Mouse (Mus musculus) heart, postnatal 4 days (tissue): ENCODE data around the gene Tmbim7. TPM values are rescaled to one million over a fixed set of nuclear protein-coding genes. Genes with fewer than 3 reads are reported as not detected.

Source experiments
- DNase-seq: peaks from one replicate; pipeline ENCODE4 v3.0.0; 2021
- microRNA-seq, 2 experiments: library from miRNA; unstranded; fragments of <30 nt; microRNA quantifications; one replicate each; pipeline ENCODE4 v1.2.0; 2021 to 2022
- total RNA-seq, 2 experiments: library from RNA; stranded (reverse); gene quantifications; 2 replicates each; pipeline ENCODE4 v1.2.3; 2021

Tmbim7 gene
- total RNA-seq, 2 experiments from 2014 or later, result not detected

- DNase-seq, result no peak
These were observed 15.6 kb downstream of the Tmbim7 start for GRCm38 (mm10) chr5:3666585-3666984.

DNA sequence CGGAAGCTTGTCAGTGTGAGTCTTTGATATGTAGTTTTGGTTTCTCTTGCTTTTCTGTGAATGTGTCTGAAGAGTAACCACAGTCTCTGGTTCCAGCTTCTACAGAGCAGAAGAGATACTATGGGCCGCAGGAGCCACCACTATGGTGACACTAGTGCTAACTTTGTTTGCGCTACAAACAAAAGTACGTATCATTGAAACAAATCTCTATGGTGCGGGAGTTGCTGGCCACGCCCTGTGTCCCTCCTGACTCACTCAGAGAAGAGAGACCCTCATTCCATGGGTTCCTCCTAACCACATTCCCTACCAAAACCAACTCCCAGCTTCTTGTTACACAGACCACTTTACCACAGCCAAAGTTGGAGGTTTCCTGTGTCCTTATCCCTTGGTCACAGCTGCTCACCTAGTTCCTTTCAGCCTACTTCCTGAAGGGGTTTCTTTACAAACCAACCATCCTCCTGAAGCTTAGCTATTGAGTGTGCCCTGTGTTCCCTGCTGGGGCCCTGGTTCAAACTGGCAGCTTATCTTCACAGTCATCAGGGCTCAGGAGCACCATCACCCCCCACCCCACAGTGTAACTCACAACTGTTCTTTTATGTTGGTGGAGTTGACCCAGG is 19.1 kb downstream of the Tmbim7 start:
- no peak for DNase-seq

DNA sequence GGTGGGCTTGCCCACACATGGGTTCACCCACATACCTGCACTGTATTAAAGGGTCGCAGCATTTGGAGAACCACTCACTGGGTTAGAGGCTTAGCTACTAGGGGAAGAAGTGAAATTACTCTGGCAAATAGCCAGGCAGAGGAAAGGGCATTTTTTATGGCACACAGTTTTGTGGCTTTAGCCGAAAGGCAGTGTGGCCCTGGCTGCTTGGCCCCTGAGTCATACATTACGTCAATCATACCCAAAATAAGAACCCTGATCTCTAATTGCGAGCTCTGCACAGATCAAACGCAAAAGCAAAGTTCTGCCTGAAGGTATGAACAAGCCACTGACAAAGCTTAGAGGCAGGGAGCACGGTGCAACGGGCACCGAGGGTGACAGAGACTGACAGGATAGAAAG is 37.3 kb downstream of the Tmbim7 start:
- no peak for DNase-seq

DNA sequence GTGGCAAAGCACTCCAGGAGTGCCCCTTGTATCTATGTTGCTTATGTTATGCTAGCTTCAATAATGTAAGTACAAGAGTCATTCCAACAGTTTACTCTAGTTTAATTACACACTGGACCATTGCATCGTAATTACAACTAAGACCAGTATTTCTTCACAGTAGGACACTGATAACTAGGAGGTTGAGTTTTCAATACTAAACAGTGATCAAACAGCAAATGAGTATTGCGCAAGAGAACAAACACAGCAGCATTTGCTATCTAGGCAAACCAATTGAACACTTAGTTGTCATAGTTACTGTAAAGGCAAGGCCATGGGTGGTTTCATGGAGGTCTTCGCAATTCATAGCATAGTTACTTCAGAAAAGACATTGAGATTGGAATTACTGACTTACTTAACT is 40.3 kb downstream of the Tmbim7 start:
- DNase-seq, result no peak

- DNase-seq, result no peak
These were observed 42.0 kb downstream of the Tmbim7 start for GRCm38 (mm10) chr5:3692956-3693355.

DNA sequence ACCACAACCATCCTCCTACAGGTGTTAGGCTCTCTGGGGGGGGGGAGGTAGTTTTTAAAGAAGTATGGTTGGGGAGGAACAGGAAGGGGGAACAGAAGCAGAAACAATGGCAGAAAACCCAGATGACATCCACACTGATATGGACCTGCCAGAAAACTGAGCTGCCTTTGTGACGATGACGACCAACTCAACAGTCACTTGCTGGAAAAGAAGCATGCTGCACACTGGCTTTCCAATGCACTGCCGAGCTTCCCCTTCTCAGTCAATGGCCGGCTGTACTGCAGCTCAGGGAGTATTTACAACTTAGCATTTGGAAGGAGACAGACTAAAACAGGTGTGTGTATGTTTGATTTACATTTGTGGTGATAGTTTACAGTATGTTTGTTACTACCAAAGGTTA is 44.2 kb downstream of the Tmbim7 start:
- no peak for DNase-seq

DNA sequence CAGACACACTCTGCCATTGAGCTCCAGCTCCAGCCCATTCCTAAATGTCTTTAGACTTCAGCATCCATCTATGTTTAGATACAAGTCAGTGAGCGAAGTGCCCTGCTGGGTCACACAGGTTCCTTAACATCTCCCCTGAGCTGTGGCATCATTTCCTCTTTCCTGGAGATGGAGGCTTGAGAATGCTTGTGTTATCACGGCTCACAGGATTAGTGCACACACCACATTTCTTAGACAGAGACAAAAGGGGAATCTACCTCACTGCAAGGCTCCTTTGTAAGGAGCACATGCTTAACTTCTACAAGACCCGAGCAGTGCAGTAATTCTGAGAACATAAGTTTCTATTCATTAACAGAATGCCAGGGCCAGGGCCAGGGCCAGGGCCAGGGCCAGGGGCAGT is 45.0 kb downstream of the Tmbim7 start:
- DNase-seq, result no peak

- DNase-seq, result no peak
These were observed 49.0 kb downstream of the Tmbim7 start for GRCm38 (mm10) chr5:3700025-3700424.

- no peak for DNase-seq
These were observed 51.2 kb downstream of the Tmbim7 start for GRCm38 (mm10) chr5:3702180-3702579.

DNA sequence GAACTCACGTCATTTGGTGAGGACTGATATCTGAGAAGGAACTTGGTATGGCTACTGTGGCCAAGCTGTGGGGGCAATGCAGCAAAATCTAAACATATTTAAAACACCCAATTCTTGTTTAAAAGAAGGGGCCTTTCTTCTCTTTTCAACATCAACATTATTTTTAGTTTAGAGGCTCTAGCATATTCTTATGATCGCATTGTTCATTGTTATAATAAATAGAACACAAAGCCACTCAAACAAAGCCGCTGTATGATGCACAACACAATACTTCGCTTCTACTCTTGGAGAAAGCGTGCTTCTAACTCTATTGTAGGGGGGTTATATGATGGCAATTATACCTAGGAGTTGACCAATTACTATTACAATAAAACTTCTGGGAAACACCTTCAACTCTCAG is 64.8 kb downstream of the Tmbim7 start:
- DNase-seq, result no peak

DNA sequence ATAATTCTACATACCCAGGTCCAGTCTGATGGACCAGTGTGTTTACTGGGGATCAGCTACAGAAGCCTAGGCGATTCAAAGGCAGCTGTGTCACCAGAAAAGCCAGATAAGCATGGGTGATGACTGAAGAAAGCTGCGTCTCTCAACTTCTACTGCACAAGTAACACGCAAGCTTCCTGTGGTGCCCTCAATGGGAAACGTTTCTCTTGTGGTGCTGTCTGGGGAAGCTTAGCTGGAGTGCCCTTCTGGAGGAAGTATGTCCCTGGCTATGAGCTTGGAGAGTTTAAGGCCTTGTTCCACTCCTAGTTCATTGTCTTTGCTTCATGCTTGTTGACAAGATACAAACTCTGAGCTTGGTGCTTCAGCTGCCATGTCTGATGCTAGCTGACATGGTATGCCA is 68.4 kb downstream of the Tmbim7 start:
- no peak for DNase-seq

GRCm38 (mm10) chr5:3722873-3723272 is 71.9 kb downstream of the Tmbim7 start:
- no peak for DNase-seq

DNA sequence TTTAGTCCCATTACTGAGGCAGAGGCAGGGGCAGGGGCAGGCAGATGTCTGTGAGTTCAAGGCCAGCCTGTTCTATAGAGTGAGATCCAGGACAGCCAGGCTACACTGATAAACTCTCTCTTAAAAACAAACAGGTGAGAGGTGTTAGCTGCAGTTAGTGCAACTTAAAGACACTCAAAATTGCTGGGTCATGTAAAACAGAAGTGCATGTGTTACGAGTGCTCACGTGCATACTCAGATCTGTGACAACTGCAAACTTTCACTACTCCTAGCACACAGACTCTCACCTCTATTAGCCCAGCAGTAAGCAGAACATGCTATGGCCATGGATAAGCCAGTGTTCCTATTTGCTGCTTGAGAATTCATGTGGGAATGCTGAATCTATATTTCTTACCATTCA is 72.4 kb downstream of the Tmbim7 start:
- DNase-seq, result no peak

DNA sequence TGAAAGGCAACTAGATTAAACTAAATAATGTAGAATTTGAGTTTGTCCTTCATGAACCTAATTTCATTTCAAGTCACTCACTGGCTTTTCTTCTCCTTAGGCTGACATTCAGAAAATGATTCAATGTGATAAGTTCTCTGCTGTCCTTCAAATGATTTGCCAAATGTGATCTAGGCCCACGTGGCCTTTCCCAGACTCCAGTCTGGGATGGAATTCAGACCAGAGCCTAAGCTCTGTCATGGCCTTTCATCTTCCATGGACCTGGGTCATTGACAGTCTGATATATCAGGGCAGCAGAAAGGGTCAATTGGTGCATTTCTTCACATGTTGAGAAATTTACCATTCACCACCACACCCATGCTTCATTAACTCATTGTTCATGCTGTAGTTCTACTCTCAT is 74.5 kb downstream of the Tmbim7 start:
- DNase-seq, result no peak

GRCm38 (mm10) chr5:3728820-3729219 is 77.8 kb downstream of the Tmbim7 start:
- DNase-seq, result no peak

Small RNA genes lying within 50 kb of the gene (microRNA-seq; reads per million reads assigned to microRNA genes)
- gene Gm22926, result 0 reads per million in 2 experiments
- 0 reads per million in 2 experiments for gene Gm26238

Other genes starting within 250 kb of the Tmbim7 start
- 10 to 100 TPM; 23.1 to 24.3 TPM for gene Fam133b, start 107.3 kb upstream of the Tmbim7 start, total RNA-seq
- 1 to 10 TPM; 3.9 to 4.2 TPM for gene 1700109H08Rik, start 79.6 kb upstream of the Tmbim7 start, total RNA-seq
- 10 to 100 TPM; 11.3 to 12.3 TPM for gene Pex1, start 55.1 kb upstream of the Tmbim7 start, total RNA-seq
- gene Rbm48, start 54.6 kb upstream of the Tmbim7 start, total RNA-seq, result 1 to 10 TPM; 8.1 to 8.3 TPM
- 100 to 1,000 TPM; 105 to 110 TPM for gene Gatad1, start 6.0 kb downstream of the Tmbim7 start, total RNA-seq
- gene Ankib1, start 151.7 kb downstream of the Tmbim7 start, total RNA-seq, result 10 to 100 TPM; 30.7 to 33.1 TPM
- 10 to 100 TPM; 32.8 to 37.2 TPM for gene Krit1, start 152.0 kb downstream of the Tmbim7 start, total RNA-seq
- gene Lrrd1, start 194.0 kb downstream of the Tmbim7 start, total RNA-seq, result under 1 TPM; 0.25 to 0.29 TPM
- 1 to 10 TPM; 3.7 to 3.8 TPM for gene Mterf1a, start 242.8 kb downstream of the Tmbim7 start, total RNA-seq